Mouse (Mus musculus) limb, embryonic 15.5 days (tissue): ENCODE measurements around the gene Fgd6. TPM values are rescaled to one million over a fixed set of nuclear protein-coding genes. Genes with fewer than 3 reads are reported as not detected.

Experiments used
- ATAC-seq: fragments of 200-750 bp; cut with Nextera tagmentation; 2 replicates; pipeline ENCODE4 v1.8.0; 2017; ENCODE audit warnings: low read depth, moderate TSS enrichment; ENCODE audit not compliant: insufficient number of reproducible peaks, low FRiP score, low TSS enrichment
- H3K27ac ChIP-seq: fragments of 300-500 bp; sonication (generic); 2 replicates; pipeline ENCODE4 v1.5.1; 2015; ENCODE audit warnings: moderate library complexity, mild to moderate bottlenecking, inconsistent platforms
- H3K27me3 ChIP-seq: fragments of 300-500 bp; sonication (generic); 2 replicates; pipeline ENCODE4 v1.6.1; 2015; ENCODE audit warnings: inconsistent platforms
- H3K36me3 ChIP-seq: fragments of 300-500 bp; sonication (generic); 2 replicates; pipeline ENCODE4 v1.6.1; 2015; ENCODE audit warnings: inconsistent platforms
- H3K4me1 ChIP-seq: fragments of 300-500 bp; sonication (generic); 2 replicates; pipeline ENCODE4 v1.6.1; 2015; ENCODE audit warnings: inconsistent platforms
- H3K4me2 ChIP-seq: fragments of 300-500 bp; sonication (generic); 2 replicates; pipeline ENCODE4 v1.6.1; 2015; ENCODE audit warnings: mild to moderate bottlenecking, inconsistent platforms
- H3K4me3 ChIP-seq: fragments of 300-500 bp; sonication (generic); 2 replicates; pipeline ENCODE4 v1.5.1; 2015; ENCODE audit warnings: mild to moderate bottlenecking, inconsistent platforms
- H3K9ac ChIP-seq: fragments of 300-500 bp; sonication (generic); 2 replicates; pipeline ENCODE4 v1.6.1; 2015; ENCODE audit warnings: inconsistent platforms
- H3K9me3 ChIP-seq: fragments of 300-500 bp; sonication (generic); 2 replicates; pipeline ENCODE4 v1.6.1; 2016; ENCODE audit warnings: inconsistent platforms
- WGBS: fragments of 180-500 bp; shearing (Covaris S2); methylation state at CpG from one replicate; pipeline ENCODE4 v1.1.7; 2015; 5-methylcytosine and 5-hydroxymethylcytosine counted together
- polyA plus RNA-seq: library from polyadenylated mRNA; unstranded; fragments of >200 nt; fragmentation: Nextera tagmentation; extraction: Ambion mirVana; gene quantifications from 2 replicates; pipeline ENCODE4 v1.2.1, GENCODE M21; 2015

The Fgd6 gene
- polyA plus RNA-seq, result 2.1 and 2.8 TPM in 2 replicates

GRCm38 (mm10) chr10:94035658-94036374, at the start of gene Fgd6, which contains the start of gene Vezt:
TSS of gene Fgd6 (plus strand) at chr10:94036001.
TSS of gene Vezt (minus strand) at chr10:94035817.
- Histone ChIP-seq H3K4me2 (peak within 1 kb of the TSS; percentile 77), H3K36me3 (0 out of 2 replicates have a peak, but pooled peaks cover 3% of the 10 kb centered on the region), H3K9ac (peak within 1 kb of the TSS; percentile 72), H3K4me1 (peaks cover 9% of the 10 kb centered on the region), H3K9me3 (no peaks in the 10 kb centered on the region), H3K27me3 (no peaks in the 10 kb centered on the region), H3K4me3 (peak within 1 kb of the TSS; percentile 85), H3K27ac (peak within 1 kb of the TSS; percentile 65)
- under 1% methylated on average over 76 of the region's 77 CpGs for WGBS
- peak; percentile 99 for ATAC-seq

- H3K27me3 ChIP-seq, result no peaks in the 10 kb centered on the region
- H3K9me3 ChIP-seq, result no peaks in the 10 kb centered on the region
- H3K4me3 ChIP-seq, result no peak overlapping the region
- H3K36me3 ChIP-seq, result peaks cover 75% of the 10 kb centered on the region
- no peak overlapping the region for H3K27ac ChIP-seq
- ATAC-seq, result no peak
- H3K4me1 ChIP-seq, result no peaks in the 10 kb centered on the region
- WGBS, result 94% methylated on average over 10 of the region's 10 CpGs
- H3K4me2 ChIP-seq, result no peak overlapping the region
- no peak overlapping the region for H3K9ac ChIP-seq
Measured at GRCm38 (mm10) chr10:93994136-93994535, 41.7 kb upstream of the Fgd6 start.

DNA sequence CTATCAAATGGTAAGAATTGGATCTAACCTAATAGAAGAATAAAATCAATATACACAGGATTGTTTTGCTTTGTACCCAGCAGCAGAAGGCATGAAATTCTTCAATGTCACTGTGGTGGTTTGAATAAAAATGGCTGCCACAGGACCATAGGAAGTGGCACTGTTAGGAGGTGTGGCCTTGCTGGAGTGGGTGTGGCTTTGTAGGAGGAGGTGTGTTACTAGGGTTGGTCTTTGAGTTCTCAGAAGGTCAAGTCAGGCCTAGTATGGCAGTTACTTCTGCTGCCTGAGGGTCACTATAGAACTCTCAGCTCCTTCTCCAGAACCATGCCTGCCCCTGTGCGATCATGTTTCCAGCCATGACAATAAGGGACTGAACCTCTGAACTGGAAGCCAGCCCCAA, 40.7 kb upstream of the Fgd6 start:
- peaks cover 78% of the 10 kb centered on the region for H3K36me3 ChIP-seq
- no peak overlapping the region for H3K9ac ChIP-seq
- no peak overlapping the region for H3K4me2 ChIP-seq
- no peak overlapping the region for H3K27ac ChIP-seq
- no peaks in the 10 kb centered on the region for H3K4me1 ChIP-seq
- no peaks in the 10 kb centered on the region for H3K9me3 ChIP-seq
- no peak for ATAC-seq
- H3K4me3 ChIP-seq, result no peak overlapping the region
- H3K27me3 ChIP-seq, result no peaks in the 10 kb centered on the region
- 97% methylated on average over 1 of the region's 1 CpGs for WGBS

DNA sequence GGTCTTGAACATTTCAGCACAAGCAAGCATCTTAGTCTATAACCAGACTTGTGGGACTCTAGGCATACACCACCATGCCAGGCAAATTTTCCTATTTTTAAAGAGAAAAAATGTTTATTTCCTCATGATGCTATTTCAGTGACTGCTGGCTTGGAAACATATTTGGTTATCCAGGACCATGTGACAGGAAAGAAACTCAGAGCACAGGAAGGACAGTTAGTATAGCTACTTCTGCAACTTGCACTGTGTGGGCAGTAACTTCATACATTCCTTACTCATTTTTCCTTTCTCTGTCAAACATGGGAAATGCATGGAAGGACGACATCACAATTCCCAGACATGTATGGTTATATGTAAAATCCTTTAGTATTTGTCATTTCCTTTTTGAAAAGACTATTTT, 36.4 kb upstream of the Fgd6 start:
- Histone ChIP-seq H3K27me3 (no peaks in the 10 kb centered on the region), H3K27ac (no peak overlapping the region), H3K4me3 (no peak overlapping the region), H3K36me3 (peaks cover 81% of the 10 kb centered on the region), H3K9me3 (no peaks in the 10 kb centered on the region), H3K9ac (no peak overlapping the region), H3K4me2 (no peak overlapping the region), H3K4me1 (no peaks in the 10 kb centered on the region)
- ATAC-seq, result no peak
- 82% methylated on average over 1 of the region's 1 CpGs for WGBS

DNA sequence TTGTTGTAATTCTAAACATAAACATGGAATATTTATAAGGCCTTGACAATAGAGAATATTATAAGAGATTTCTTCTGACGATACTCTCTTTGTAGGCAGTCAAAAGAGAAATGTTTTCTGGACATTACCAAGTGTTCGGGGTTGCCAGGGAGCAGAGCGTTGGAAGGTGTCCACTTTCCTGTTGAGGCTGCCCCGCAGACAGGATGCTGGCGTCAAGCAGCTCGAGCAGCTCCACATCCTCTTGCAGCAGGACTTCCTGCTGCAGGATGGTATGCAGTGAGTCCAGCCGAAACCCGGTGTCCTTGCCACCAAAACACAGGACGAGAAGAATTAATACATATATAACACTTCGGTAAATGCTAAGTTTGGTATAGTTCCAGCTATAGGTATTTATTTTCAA, 35.6 kb upstream of the Fgd6 start:
- Histone ChIP-seq H3K27me3 (no peaks in the 10 kb centered on the region), H3K27ac (no peak overlapping the region), H3K4me2 (no peak overlapping the region), H3K9ac (no peak overlapping the region), H3K36me3 (peaks cover 78% of the 10 kb centered on the region), H3K9me3 (no peaks in the 10 kb centered on the region), H3K4me1 (no peaks in the 10 kb centered on the region), H3K4me3 (no peak overlapping the region)
- 89% methylated on average over 10 of the region's 10 CpGs for WGBS
- ATAC-seq, result no peak

DNA sequence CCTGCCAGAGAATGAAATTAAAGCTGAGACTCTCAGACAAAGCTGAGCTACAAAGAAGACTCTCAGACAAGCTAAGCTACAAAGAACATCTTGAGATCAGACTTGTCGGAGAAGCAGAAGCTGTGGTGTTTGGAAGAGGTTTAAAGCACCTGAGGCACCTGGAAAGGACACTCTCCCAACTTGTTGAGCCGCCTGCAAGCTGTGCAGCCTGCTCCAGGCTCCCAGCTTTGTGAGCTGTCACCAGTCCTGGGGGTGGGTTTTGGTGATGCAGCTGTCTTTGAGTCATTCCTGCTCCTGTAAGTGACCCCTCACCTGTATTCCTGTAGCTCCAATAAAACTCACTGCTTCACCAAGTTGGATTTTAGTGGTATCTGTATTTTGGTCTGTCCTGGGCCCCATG, 27.4 kb upstream of the Fgd6 start:
- Histone ChIP-seq H3K4me1 (no peaks in the 10 kb centered on the region), H3K9me3 (no peaks in the 10 kb centered on the region), H3K4me3 (no peak overlapping the region), H3K36me3 (peaks cover 22% of the 10 kb centered on the region), H3K27ac (no peak overlapping the region), H3K4me2 (no peak overlapping the region), H3K9ac (no peak overlapping the region), H3K27me3 (no peaks in the 10 kb centered on the region)
- ATAC-seq, result no peak
- WGBS, result 71% methylated on average over 2 of the region's 2 CpGs

DNA sequence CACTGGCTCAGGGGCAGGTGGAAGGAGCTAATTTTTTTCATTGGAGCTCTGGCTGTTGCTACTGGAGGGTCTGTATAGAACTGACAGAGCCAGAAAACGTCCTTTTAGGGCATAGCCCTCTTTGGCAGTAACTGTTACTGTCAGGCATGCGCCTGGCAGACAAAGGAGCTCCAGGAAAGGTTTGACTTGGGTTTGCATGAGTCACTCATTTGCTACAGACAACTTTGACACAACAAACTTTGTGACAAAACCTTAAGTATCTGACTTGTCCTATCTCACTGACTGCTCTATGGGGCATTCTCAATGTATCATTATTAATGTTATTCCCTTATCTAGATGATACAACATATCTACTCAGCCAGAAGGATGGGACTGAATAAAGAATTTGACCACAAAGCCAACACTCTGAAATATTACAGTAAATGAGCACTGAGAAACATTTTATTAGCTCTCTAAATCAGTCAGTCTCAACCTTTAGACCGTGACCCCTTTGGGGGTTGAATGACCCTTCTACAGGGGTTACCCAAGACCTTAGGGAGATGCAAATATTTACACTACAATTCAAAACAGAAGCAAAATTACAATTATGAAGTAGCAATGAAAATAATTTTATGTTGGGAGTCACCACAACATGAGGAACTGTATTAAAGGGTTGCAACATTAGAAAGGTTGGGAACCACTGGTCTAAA, 25.7 kb upstream of the Fgd6 start:
- ATAC-seq, result no peak
- Histone ChIP-seq H3K9me3 (no peaks in the 10 kb centered on the region), H3K4me2 (no peak overlapping the region), H3K4me3 (no peak overlapping the region), H3K9ac (no peak overlapping the region), H3K27ac (no peak overlapping the region), H3K4me1 (peaks cover 7% of the 10 kb centered on the region), H3K27me3 (no peaks in the 10 kb centered on the region), H3K36me3 (peaks cover 12% of the 10 kb centered on the region)
- 84% methylated on average over 3 of the region's 3 CpGs for WGBS

GRCm38 (mm10) chr10:94011024-94011423, 24.8 kb upstream of the Fgd6 start:
- ATAC-seq, result no peak
- Histone ChIP-seq H3K4me2 (no peak overlapping the region), H3K36me3 (peaks cover 5% of the 10 kb centered on the region), H3K9me3 (no peaks in the 10 kb centered on the region), H3K9ac (no peak overlapping the region), H3K27me3 (no peaks in the 10 kb centered on the region), H3K4me3 (no peak overlapping the region), H3K4me1 (peaks cover 7% of the 10 kb centered on the region), H3K27ac (no peak overlapping the region)
- 53% methylated on average over 2 of the region's 2 CpGs for WGBS

- no peak overlapping the region for H3K4me2 ChIP-seq
- 52% methylated on average over 3 of the region's 3 CpGs for WGBS
- peaks cover 7% of the 10 kb centered on the region for H3K4me1 ChIP-seq
- no peak for ATAC-seq
- H3K9me3 ChIP-seq, result no peaks in the 10 kb centered on the region
- no peak overlapping the region for H3K4me3 ChIP-seq
- H3K36me3 ChIP-seq, result no peaks in the 10 kb centered on the region
- H3K9ac ChIP-seq, result no peak overlapping the region
- H3K27me3 ChIP-seq, result no peaks in the 10 kb centered on the region
- no peak overlapping the region for H3K27ac ChIP-seq
Measured at GRCm38 (mm10) chr10:94013196-94013595, 22.6 kb upstream of the Fgd6 start.

- Histone ChIP-seq H3K4me2 (no peak overlapping the region), H3K9me3 (no peaks in the 10 kb centered on the region), H3K27ac (no peak overlapping the region), H3K4me3 (no peak overlapping the region), H3K4me1 (peaks cover 7% of the 10 kb centered on the region), H3K9ac (no peak overlapping the region), H3K27me3 (no peaks in the 10 kb centered on the region), H3K36me3 (no peaks in the 10 kb centered on the region)
- no peak for ATAC-seq
- WGBS, result 40% methylated on average over 4 of the region's 4 CpGs
Measured at GRCm38 (mm10) chr10:94014200-94014599, 21.6 kb upstream of the Fgd6 start.

GRCm38 (mm10) chr10:94017455-94017854, 18.3 kb upstream of the Fgd6 start:
- Histone ChIP-seq H3K4me3 (no peak overlapping the region), H3K27ac (no peak overlapping the region), H3K9ac (no peak overlapping the region), H3K9me3 (no peaks in the 10 kb centered on the region), H3K4me2 (no peak overlapping the region), H3K4me1 (peaks cover 7% of the 10 kb centered on the region), H3K27me3 (no peaks in the 10 kb centered on the region), H3K36me3 (no peaks in the 10 kb centered on the region)
- ATAC-seq, result no peak
- whole genome bisulfite sequencing, result 77% methylated on average over 8 of the region's 8 CpGs

DNA sequence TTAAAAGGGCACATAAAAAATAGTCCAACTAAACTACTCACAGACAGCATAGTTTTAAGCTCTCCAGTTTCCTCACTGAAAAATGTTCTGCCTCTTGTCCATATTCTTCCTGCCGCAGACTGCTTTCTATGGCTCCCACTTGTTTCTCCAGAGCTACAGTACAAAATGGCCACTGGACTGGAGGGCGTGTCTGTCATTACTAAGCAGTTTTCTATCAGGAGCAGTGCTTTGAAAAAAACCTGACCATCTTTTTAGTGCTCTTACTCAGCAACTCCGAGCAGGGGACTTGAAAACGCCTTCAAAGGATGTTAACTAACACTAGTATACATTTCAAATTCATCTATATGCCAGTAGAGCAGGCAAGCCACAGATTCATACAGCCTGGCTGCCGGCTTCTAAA, 15.2 kb upstream of the Fgd6 start:
- Histone ChIP-seq H3K9me3 (no peaks in the 10 kb centered on the region), H3K27ac (no peak overlapping the region), H3K4me2 (no peak overlapping the region), H3K36me3 (no peaks in the 10 kb centered on the region), H3K4me1 (no peaks in the 10 kb centered on the region), H3K27me3 (no peaks in the 10 kb centered on the region), H3K4me3 (no peak overlapping the region), H3K9ac (no peak overlapping the region)
- no peak for ATAC-seq
- WGBS, result 75% methylated on average over 5 of the region's 5 CpGs
